8 mouse cellular contexts compared by ENCODE assay signal in the genomic region with DNA sequence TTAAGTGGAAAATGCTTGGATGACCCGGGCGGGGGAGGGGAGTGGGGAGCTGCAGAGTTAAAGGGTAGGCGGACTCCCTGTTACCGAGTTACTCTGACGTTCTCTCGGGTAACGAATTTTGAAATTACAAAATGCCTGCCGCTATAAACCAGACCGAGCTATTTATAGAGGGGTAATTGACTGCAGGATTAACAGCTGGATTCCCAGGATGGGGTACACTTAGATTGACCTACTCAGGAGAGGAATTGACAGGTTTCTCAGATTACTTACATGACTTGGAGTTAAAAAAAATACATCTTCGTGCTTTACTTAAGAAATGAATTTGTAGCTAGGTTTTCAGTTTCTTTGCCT. TPM values are rescaled to one million over a fixed set of nuclear protein-coding genes. Genes with fewer than 3 reads are reported as not detected.
A peak's percentile ranks its signal among the peaks of the same experiment; 100 is the strongest.
DNase-seq lines count a peak whose midpoint lies in the region; ATAC-seq and TF ChIP-seq lines count a peak whose summit lies in the region.

No protein-coding gene starts in this region.

- 4% methylated on average over 10 of the region's 10 CpGs for WGBS in limb, embryonic 14.5 days
- 0% methylated on average over 10 of the region's 10 CpGs for WGBS in stomach, embryonic 16.5 days

- ATAC-seq in cerebellum, adult (ENCODE audit: insufficient number of reproducible peaks, low FRiP score, low TSS enrichment), result 0 out of 2 replicates have a peak, but pooled peaks have one; percentile 2
- no peak; the same call in 1 of the 2 replicates for ATAC-seq in limb, embryonic 14.5 days (ENCODE audit: low FRiP score, low read depth)
- no peak for ATAC-seq in stomach, embryonic 16.5 days (ENCODE audit: insufficient read depth, low FRiP score)

- peak overlapping the region; percentile 52 for H3K4me2 ChIP-seq in limb, embryonic 14.5 days (replicated peaks; ENCODE audit: low read depth, low read length, severe bottlenecking)
- peak overlapping the region; percentile 77 for H3K4me2 ChIP-seq in stomach, embryonic 16.5 days (ENCODE audit: low read depth, low read length)

- no peaks in the 10 kb centered on the region for H3K9me3 ChIP-seq in limb, embryonic 14.5 days (ENCODE audit: control insufficient read depth, low read length)
- no peaks in the 10 kb centered on the region for H3K9me3 ChIP-seq in stomach, embryonic 16.5 days (replicated peaks; ENCODE audit: control insufficient read depth, low read length)

- H3K27me3 ChIP-seq in limb, embryonic 14.5 days (ENCODE audit: control insufficient read depth, insufficient read depth, low read length), result no peaks in the 10 kb centered on the region
- no peaks in the 10 kb centered on the region for H3K27me3 ChIP-seq in stomach, embryonic 16.5 days (ENCODE audit: control insufficient read depth, insufficient read depth, low read length)

- H3K4me3 ChIP-seq in limb, embryonic 14.5 days (replicated peaks; ENCODE audit: low read length), result peak overlapping the region; percentile 84
- H3K4me3 ChIP-seq in stomach, embryonic 16.5 days (replicated peaks; ENCODE audit: low read length), result peak overlapping the region; percentile 91

- H3K9ac ChIP-seq in limb, embryonic 14.5 days (ENCODE audit: low read depth, low read length, severe bottlenecking), result peak overlapping the region; percentile 94
- H3K9ac ChIP-seq in stomach, embryonic 16.5 days (ENCODE audit: low read length), result peak overlapping the region; percentile 98

- peaks cover 29% of the 10 kb centered on the region for H3K36me3 ChIP-seq in limb, embryonic 14.5 days (ENCODE audit: control insufficient read depth, insufficient read depth, low read length)
- H3K36me3 ChIP-seq in stomach, embryonic 16.5 days (ENCODE audit: control insufficient read depth, insufficient read depth, low read length), result peaks cover 22% of the 10 kb centered on the region

- DNase-seq in cerebellum, adult 8-10 months, result no peak
- DNase-seq in retina, adult 2 months (ENCODE audit: low read depth, low spot score), result peak; percentile 61
- no peak for DNase-seq in retina, embryonic 14.5 days (ENCODE audit: low spot score)
- DNase-seq in limb, embryonic 14.5 days (ENCODE audit: low spot score), result no peak
- DNase-seq in spleen, postnatal 14 days (ENCODE audit: low spot score in 2 of 2), result no peak
- no peak for DNase-seq in left cerebral cortex, adult 18-20 months (ENCODE audit: low spot score in 2 of 2)

- no peak for TF ChIP-seq POLR2A in limb, embryonic 14.5 days (IDR thresholded peaks at IDR 0.05; ENCODE audit: borderline replicate concordance, extremely low read depth, insufficient read depth, insufficient read length)

- H3K27ac ChIP-seq in limb, embryonic 14.5 days (replicated peaks; ENCODE audit: low read depth, low read length), result peak overlapping the region; percentile 98
- H3K27ac ChIP-seq in stomach, embryonic 16.5 days (ENCODE audit: low read length), result peak overlapping the region; percentile 98

- H3K4me1 ChIP-seq in limb, embryonic 14.5 days (ENCODE audit: control insufficient read depth, insufficient read depth, low read length), result peaks cover 7% of the 10 kb centered on the region; the same call in 1 of the 2 replicates
- H3K4me1 ChIP-seq in stomach, embryonic 16.5 days (ENCODE audit: control insufficient read depth, insufficient read depth, low read length), result peaks cover 6% of the 10 kb centered on the region; the same call in 1 of the 2 replicates

RNA-seq across cellular contexts. Expression of a gene that starts 0.9 kb away (rescaled TPM):
- 814 and 942 TPM in 2 replicates for polyA plus RNA-seq in limb, embryonic 14.5 days (2012; rRNA removed)
- 324 and 328 TPM in 2 replicates for polyA plus RNA-seq in limb, embryonic 14.5 days (2014; fragmentation: Nextera tagmentation; extraction: Ambion mirVana)
- 166 TPM in 2 replicates for polyA plus RNA-seq in stomach, embryonic 16.5 days (2015; fragmentation: Nextera tagmentation; extraction: Ambion mirVana)
- 100 to 1,000 TPM; 499 to 503 TPM for total RNA-seq in left cerebral cortex, adult 18-20 months (2021)

RNA-seq across cellular contexts. Expression of a gene that starts 12.4 kb away (rescaled TPM):
- polyA plus RNA-seq in limb, embryonic 14.5 days (2012; rRNA removed), result 67.8 and 74.6 TPM in 2 replicates
- polyA plus RNA-seq in limb, embryonic 14.5 days (2014; fragmentation: Nextera tagmentation; extraction: Ambion mirVana), result 76.6 and 81.6 TPM in 2 replicates
- polyA plus RNA-seq in stomach, embryonic 16.5 days (2015; fragmentation: Nextera tagmentation; extraction: Ambion mirVana), result 131 and 157 TPM in 2 replicates
- total RNA-seq in left cerebral cortex, adult 18-20 months (2021), result 10 to 100 TPM; 55.0 to 57.5 TPM

RNA-seq across cellular contexts. Expression of a gene that starts 26.1 kb away (rescaled TPM):
- polyA plus RNA-seq in limb, embryonic 14.5 days (2012; rRNA removed), result 0.53 and 0.67 TPM in 2 replicates
- 0.25 and 1.1 TPM in 2 replicates for polyA plus RNA-seq in limb, embryonic 14.5 days (2014; fragmentation: Nextera tagmentation; extraction: Ambion mirVana)
- 0.68 and 2.5 TPM in 2 replicates for polyA plus RNA-seq in stomach, embryonic 16.5 days (2015; fragmentation: Nextera tagmentation; extraction: Ambion mirVana)
- total RNA-seq in left cerebral cortex, adult 18-20 months (2021), result 1 to 10 TPM; 1.7 to 2.1 TPM

RNA-seq across cellular contexts. Expression of a gene that starts 32.3 kb away (rescaled TPM):
- not detected in 2 replicates for polyA plus RNA-seq in limb, embryonic 14.5 days (2012; rRNA removed)
- not detected in 2 replicates for polyA plus RNA-seq in limb, embryonic 14.5 days (2014; fragmentation: Nextera tagmentation; extraction: Ambion mirVana)
- not detected in 2 replicates for polyA plus RNA-seq in stomach, embryonic 16.5 days (2015; fragmentation: Nextera tagmentation; extraction: Ambion mirVana)
- total RNA-seq in left cerebral cortex, adult 18-20 months (2021), result not detected

RNA-seq across cellular contexts. Expression of a gene that starts 45.6 kb away (rescaled TPM):
- polyA plus RNA-seq in limb, embryonic 14.5 days (2012; rRNA removed), result 36.3 and 38.3 TPM in 2 replicates
- 15.8 and 18.7 TPM in 2 replicates for polyA plus RNA-seq in limb, embryonic 14.5 days (2014; fragmentation: Nextera tagmentation; extraction: Ambion mirVana)
- polyA plus RNA-seq in stomach, embryonic 16.5 days (2015; fragmentation: Nextera tagmentation; extraction: Ambion mirVana), result 14.3 and 15.1 TPM in 2 replicates
- total RNA-seq in left cerebral cortex, adult 18-20 months (2021), result 10 to 100 TPM; 94.3 to 97.3 TPM
